Mouse (Mus musculus): ENCODE measurements around the gene Elovl7.

The Elovl7 gene

GRCm38 (mm10) chr13:108301411-108301810 lies 87.2 kb downstream of the Elovl7 start:
- DNase-seq (ENCODE audit: low read depth, low spot score), result no peak

GRCm38 (mm10) chr13:108302957-108303675 lies 88.9 kb downstream of the Elovl7 start:
- no peak for DNase-seq (ENCODE audit: low read depth, low spot score)

DNA sequence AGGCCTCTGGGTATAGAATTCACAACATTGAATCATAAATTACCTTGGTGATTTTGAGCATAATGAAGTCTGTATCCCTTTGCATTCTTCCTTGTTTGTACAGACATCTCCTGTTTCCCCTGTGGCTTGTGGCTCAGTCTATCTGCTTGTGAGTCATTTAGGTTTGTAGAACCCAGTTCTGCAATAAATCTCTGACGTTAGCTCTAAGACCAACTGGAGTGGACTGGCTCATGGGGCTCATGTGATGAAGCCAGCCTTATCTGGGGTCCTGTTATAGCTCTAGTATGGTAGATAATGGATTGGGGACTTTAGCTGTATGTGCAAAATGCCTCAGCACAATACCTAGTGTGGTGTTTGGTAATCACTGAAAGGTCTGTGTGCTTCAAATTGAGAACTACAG lies 89.6 kb downstream of the Elovl7 start:
- no peak for DNase-seq (ENCODE audit: low read depth, low spot score)

DNA sequence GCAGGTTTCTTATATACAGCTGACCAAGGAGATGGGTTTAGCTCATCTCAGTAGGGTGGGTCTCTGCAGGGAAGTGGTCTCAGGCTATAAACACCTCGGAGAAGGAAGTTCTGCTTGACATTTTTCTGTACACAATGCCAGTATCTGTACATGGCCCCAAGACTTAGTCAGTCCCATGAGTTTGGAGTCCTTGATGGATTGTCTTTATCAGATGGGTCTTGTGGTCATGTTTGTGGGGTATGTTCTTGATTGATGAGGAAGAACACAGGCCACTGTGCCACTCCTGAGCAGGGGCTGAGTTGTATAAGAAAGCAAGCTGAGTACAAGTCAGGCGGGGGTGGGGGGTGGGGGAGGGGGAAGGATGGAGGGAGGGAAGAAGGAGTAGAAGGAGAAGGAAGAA lies 90.5 kb downstream of the Elovl7 start:
- DNase-seq (ENCODE audit: low read depth, low spot score), result no peak

DNA sequence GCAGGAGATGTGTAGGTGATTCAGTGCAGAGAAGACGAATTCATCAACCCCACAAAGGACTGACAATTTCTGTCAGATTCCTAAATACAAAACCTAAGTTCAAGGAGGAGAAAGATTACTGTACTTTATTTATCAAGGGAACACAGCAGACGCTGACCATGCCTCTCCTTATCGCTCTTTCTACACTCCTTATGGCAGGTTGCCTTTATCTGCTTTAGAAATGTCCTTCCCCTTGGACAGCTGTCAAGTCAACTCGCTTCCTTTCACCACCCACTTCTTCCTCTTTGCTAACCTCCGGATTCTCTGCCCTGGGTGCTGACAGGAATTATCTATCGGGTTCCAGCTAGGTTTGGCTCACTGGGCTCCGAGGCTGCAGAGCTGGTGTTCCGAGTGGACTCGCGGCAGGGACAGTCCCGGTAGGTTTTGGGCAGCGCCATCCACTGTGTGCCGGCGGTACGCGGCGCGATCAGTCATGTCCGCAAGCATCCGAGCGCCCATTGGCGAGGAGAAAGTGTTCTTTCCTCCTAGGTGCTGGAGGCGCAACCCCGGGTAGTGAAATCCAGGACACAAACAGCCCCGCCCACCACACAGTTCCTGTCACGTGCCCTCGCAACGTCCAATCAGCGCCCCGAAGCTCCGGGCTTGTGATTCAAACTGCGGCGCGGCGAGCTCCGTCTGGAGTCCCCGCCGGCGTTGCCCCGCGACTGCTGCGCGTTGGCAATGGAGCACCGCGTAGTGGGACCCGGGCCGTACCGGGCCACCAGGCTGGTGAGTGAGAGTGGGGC lies 101.7 kb downstream of the Elovl7 start, which contains the start of gene Depdc1b:
Gene Depdc1b, plus strand, starts transcription at position 631 of the 785 bp plus-strand sequence.
- DNase-seq (ENCODE audit: low read depth, low spot score), result peak; percentile 71

- DNase-seq (ENCODE audit: low read depth, low spot score), result no peak
These were observed 102.3 kb downstream of the Elovl7 start for GRCm38 (mm10) chr13:108316487-108316903.

DNA sequence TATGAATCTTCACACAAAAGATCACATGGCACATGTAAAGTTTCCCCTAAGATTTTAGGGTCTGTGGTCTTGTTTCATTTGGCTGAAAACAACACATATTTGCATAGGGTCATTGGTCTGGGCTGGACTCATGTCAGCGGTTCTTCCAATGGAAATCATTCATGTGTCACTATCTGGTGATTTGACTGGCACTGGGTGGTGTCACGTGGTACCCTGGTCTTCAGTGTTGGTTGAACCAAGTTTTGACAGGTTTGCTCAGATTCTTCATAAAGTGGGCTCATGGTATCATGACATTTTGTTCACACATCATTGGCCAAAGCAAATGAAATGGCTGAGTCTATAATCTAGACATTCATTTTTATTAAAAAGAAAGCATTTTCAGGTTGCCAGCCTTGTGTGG lies 103.2 kb downstream of the Elovl7 start:
- DNase-seq (ENCODE audit: low read depth, low spot score), result no peak

- no peak for DNase-seq (ENCODE audit: low read depth, low spot score)
These were observed 104.8 kb downstream of the Elovl7 start for GRCm38 (mm10) chr13:108319028-108319427.

- no peak for DNase-seq (ENCODE audit: low read depth, low spot score)
These were observed 106.0 kb downstream of the Elovl7 start for GRCm38 (mm10) chr13:108320216-108320615.

DNA sequence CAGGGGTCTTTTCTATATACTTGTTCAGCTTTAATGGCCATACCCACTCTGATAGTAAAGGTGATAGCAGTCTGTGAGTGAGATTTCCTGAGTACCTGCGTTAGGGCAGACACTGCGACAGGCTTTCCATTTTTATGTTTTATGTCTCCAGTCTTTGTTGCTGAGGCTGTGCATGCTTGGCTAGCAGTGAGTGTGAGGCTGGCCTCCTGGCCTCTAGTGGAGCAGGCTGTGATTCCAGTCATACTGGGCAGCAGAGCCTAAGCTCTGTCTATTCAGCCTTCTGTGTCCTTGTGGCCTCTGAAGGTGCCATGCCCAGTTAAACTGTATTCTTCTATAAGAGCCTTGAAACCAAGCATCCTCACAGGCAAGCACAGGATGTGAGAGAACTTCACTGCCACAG lies 108.3 kb downstream of the Elovl7 start:
- DNase-seq (ENCODE audit: low read depth, low spot score), result no peak

DNA sequence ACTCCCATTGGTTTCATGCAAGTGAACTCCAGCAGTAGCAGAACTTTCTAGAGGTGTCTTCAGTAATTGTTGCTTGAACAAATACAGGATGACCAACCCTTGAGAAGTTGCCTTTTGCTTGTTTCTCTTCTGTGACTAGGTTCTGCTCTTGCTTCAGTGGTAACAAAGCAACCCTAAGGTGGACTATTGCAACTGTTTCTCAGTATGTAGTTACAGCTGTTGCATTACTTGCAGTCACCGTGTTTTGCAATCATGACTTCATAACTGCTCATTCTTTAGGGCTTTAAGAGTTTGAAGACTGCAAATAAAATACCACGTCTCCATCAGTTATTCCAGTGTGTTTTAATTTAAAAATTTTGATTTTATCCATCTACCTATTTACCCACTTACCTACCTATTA lies 109.1 kb downstream of the Elovl7 start:
- no peak for DNase-seq (ENCODE audit: low read depth, low spot score)

DNA sequence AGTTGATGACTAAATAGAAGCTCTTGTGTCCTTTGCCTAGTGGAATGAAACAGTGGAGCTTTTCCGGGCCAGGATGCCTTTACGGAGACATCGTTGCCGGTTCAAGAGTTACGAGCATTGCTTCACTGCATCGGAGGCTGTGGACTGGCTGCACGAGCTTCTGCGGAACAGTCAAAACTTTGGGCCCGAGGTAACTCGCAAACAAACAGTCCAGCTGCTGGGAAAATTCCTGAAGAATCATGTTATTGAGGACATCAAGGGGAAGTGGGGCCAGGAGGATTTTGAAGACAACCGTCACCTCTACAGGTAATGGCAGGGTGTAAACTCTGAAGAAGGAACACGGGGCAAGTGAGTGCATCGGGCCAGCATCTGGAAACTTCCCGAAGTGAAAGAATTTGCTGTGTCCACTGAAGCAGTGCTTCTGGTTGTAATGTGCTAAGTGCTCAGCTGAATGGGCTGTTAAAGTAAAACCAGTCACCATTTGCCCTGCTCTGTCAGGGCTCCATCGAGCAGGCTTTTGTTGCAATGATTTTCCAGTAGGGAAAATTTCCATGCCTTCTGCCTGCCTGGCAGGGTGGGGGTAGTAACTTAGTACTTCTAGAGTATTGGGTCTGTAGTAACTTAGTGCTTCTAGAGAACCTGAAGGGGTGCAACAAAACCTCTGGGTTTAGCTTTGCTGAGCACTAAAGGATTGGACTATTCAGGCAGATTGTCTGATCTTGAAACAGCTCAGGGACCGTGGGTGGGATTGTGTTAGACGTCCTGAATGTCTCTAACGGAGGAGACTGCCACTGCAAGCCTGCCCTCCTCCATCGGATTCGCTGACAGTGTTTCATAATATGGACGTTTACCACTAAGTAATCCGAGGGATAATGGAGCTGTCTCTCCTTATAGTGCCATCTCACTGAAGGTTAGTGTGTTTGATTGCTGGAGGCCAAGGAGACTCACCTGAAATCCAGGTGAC lies 109.9 kb downstream of the Elovl7 start:
- DNase-seq (ENCODE audit: low read depth, low spot score), result no peak

- no peak for DNase-seq (ENCODE audit: low read depth, low spot score)
These were observed 111.7 kb downstream of the Elovl7 start for GRCm38 (mm10) chr13:108325871-108326270.

GRCm38 (mm10) chr13:108326351-108326750 lies 112.1 kb downstream of the Elovl7 start:
- no peak for DNase-seq (ENCODE audit: low read depth, low spot score)

- DNase-seq (ENCODE audit: low read depth, low spot score), result no peak
These were observed 112.8 kb downstream of the Elovl7 start for GRCm38 (mm10) chr13:108327047-108327446.

DNA sequence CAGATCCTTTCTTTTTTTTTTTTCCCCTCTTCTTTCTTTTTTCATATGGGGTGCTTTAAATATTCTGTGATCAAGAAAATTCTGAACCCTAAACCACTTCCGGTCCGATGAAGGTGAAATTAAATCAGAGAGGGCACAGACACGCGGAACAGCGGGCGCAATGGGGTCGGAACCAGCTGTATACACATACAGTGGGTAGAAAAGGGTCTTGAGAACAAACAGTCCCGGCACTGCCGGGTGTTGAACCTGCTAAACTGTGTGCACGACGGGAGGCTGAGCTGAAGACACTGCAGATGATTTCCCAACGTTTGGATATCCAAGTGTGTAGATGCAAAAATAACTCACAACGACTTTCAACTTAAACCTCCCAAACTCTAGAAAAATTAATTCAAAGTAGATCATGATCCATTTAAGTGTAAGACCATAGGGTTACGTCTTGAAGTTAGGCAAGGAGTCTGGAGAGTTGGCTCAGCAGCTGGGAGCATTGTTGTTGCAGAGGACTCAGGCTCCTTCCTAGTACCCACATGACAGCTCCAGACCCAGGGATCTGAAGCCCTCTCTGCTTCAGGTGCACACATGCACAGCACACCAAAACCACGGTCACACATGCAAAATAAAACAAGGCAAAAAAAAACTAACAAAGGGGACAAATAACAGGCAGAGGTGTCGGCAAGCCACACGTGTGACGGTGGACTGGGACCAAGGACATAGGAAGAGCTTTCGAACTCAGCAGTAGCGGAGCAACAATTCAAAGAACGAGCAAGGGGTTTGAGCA lies 114.4 kb downstream of the Elovl7 start:
- DNase-seq (ENCODE audit: low read depth, low spot score), result no peak

DNA sequence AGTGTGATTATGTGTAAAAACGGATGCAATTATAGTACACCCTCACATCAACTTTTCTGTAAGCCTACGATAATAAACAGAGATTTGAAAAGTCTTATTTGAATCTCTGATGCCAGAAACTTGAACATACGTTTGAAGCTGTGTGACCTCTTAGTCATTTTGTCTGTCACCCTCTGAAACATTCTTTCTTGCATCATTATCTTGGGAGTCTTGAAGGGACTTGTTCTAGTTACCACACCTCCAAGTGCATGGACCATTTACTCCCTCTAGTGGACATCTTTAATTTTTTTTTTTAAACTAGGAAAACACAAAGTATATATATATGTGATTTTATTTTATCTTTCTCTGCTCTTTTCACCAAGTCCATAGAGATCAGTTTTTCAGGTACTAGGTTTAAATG lies 115.5 kb downstream of the Elovl7 start:
- peak; percentile 15 for DNase-seq (ENCODE audit: low read depth, low spot score)

Data from retina, adult 2 months (tissue).